In the genomic region with DNA sequence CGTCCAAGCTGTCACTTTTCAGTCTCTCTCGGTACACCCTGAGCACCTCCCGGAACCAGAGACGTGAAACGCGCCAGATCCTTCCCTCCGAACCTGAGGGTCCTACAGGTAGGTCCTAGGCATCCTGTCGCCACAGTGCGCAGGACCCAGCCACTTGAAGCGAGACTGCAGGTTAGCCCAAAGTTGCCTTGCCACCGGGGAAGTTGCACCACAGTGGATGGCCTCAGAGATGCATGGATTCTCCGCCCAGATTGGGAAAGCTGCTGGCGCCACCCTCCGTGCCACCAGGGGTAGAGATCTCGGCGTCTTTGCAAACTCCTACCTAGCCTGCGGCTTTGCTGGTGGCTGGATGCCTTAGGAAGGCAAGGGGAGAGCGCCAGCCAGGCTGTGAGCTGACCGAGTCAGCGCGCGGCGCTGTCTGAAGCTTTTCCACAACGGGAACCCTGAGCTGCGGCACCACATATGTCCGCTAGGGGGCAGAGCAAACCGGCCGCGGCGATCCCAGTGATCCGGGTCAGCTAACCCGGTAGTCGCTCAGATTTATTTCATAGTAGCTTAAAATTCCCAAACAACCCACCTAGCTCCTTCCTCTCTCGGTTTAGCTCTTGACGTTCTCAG, we compare ENCODE assay signal across 8 mouse cellular contexts. TPM values are rescaled to one million over a fixed set of nuclear protein-coding genes. Genes with fewer than 3 reads are reported as not detected.
DNase-seq lines count a peak whose midpoint lies in the region; ATAC-seq lines count a peak whose summit lies in the region.

No protein-coding gene starts in this region.

- H3K9me3 ChIP-seq in intestine, embryonic 15.5 days, result no peaks in the 10 kb centered on the region

- peaks cover 41% of the 10 kb centered on the region for H3K27me3 ChIP-seq in intestine, embryonic 15.5 days (replicated peaks)

- ATAC-seq in intestine, embryonic 15.5 days, result peak; percentile 58
- ATAC-seq in megakaryocyte-erythroid progenitor cell, adult 5-6 weeks (replicated peaks; ENCODE audit: low FRiP score, low TSS enrichment, poor library complexity, severe bottlenecking), result peak; percentile 88

- H3K27ac ChIP-seq in intestine, embryonic 15.5 days, result no peak overlapping the region

- H3K36me3 ChIP-seq in intestine, embryonic 15.5 days, result no peaks in the 10 kb centered on the region

- intact Hi-C loops in left cerebral cortex, postnatal 14 days (cut with DNase I), result loop anchor here (5.0 to 10.0 kb wide), 2 partner anchors 202 to 514 kb away; no protein-coding TSS in a partner anchor

- DNase-seq in adrenal gland, adult 2 months, result peak; percentile 94
- DNase-seq in embryo, embryonic 11.5 days (ENCODE audit: low read depth, low spot score), result peak; percentile 61
- peak; percentile 78 to 82 for DNase-seq in gastrocnemius, postnatal 4 days (ENCODE audit: low spot score in 2 of 2)
- DNase-seq in left cerebral cortex, postnatal 14 days (ENCODE audit: low spot score in 2 of 2), result peak; percentile 82 to 89
- DNase-seq in right cerebral cortex, postnatal 25 days, result peak; percentile 83
- peak; percentile 57 for DNase-seq in yolk sac, embryonic 10.5 days (ENCODE audit: low spot score)

- H3K4me1 ChIP-seq in intestine, embryonic 15.5 days (replicated peaks), result peaks cover 21% of the 10 kb centered on the region

- under 1% methylated on average over 35 of the region's 35 CpGs for WGBS in intestine, embryonic 15.5 days

- H3K4me2 ChIP-seq in intestine, embryonic 15.5 days (replicated peaks), result peak overlapping the region; percentile 96

- peak overlapping the region; percentile 45 for H3K4me3 ChIP-seq in intestine, embryonic 15.5 days (replicated peaks)

- peak overlapping the region; percentile 37 for H3K9ac ChIP-seq in intestine, embryonic 15.5 days

RNA-seq across cellular contexts. Expression of a gene that starts 1.0 kb away (rescaled TPM):
- 100 to 1,000 TPM in 1 of 2 experiments, 10 to 100 TPM in 1; 21.0 to 333 TPM for total RNA-seq in adrenal gland, adult 2 months (2021)
- 98.5 and 193 TPM in 2 replicates for polyA plus RNA-seq in adrenal gland, adult 2 months (2012; rRNA removed)
- under 1 TPM; 0.20 to 0.21 TPM for total RNA-seq in gastrocnemius, postnatal 4 days (2021)
- 0.20 and 0.33 TPM in 2 replicates for polyA plus RNA-seq in intestine, embryonic 15.5 days (2015; fragmentation: Nextera tagmentation; extraction: Ambion mirVana)
- total RNA-seq in left cerebral cortex, postnatal 14 days (2021), result 10 to 100 TPM in 1 of 2 experiments, 1 to 10 TPM in 1; 9.4 to 10.6 TPM
- total RNA-seq in megakaryocyte-erythroid progenitor cell, adult 5-6 weeks (2014; fragmentation: Nextera tagmentation), result not detected in 2 replicates
- 0.15 TPM in 1 of 2 replicates, not detected in the other for total RNA-seq in megakaryocyte-erythroid progenitor cell, adult 5-6 weeks (2017)

RNA-seq across cellular contexts. Expression of a gene that starts 31.4 kb away (rescaled TPM):
- not detected for total RNA-seq in adrenal gland, adult 2 months (2021)
- 0.08 TPM in 1 of 2 replicates, not detected in the other for polyA plus RNA-seq in adrenal gland, adult 2 months (2012; rRNA removed)
- total RNA-seq in gastrocnemius, postnatal 4 days (2021), result 100 to 1,000 TPM; 243 to 287 TPM
- 1.1 and 1.4 TPM in 2 replicates for polyA plus RNA-seq in intestine, embryonic 15.5 days (2015; fragmentation: Nextera tagmentation; extraction: Ambion mirVana)
- total RNA-seq in left cerebral cortex, postnatal 14 days (2021), result under 1 TPM; 0.30 to 0.42 TPM
- total RNA-seq in megakaryocyte-erythroid progenitor cell, adult 5-6 weeks (2014; fragmentation: Nextera tagmentation), result not detected in 2 replicates
- not detected in 2 replicates for total RNA-seq in megakaryocyte-erythroid progenitor cell, adult 5-6 weeks (2017)

Comparison
In these comparisons a context has a peak if more than half of its experiments do, and no peak if none do; other contexts are left out.
1. RNA of a gene that starts 1.0 kb away (total RNA-seq): 21.0 to 333 TPM in adrenal gland, adult 2 months and 9.4 to 10.6 TPM in left cerebral cortex, postnatal 14 days; 0.20 to 0.21 TPM in gastrocnemius, postnatal 4 days and 0.15 TPM in megakaryocyte-erythroid progenitor cell, adult 5-6 weeks; every median in the first group is over 4 times any median in the second.
2. RNA of a gene that starts 31.4 kb away (total RNA-seq): 243 to 287 TPM in gastrocnemius, postnatal 4 days; 0.30 to 0.42 TPM in left cerebral cortex, postnatal 14 days, not detected in adrenal gland, adult 2 months and not detected in megakaryocyte-erythroid progenitor cell, adult 5-6 weeks; every median in the first group is over 100 times any median in the second.
3. Peak in every context shown above with its lines, with median percentiles within 50 percentile points of each other: DNase-seq.